Mouse (Mus musculus): ENCODE data around the gene Gaa.

- no peak for TF ChIP-seq CTCF (IDR thresholded peaks at IDR 0.05; ENCODE audit: insufficient read depth, low read depth, low read length)
- no peak for TF ChIP-seq POLR2A (IDR thresholded peaks at IDR 0.05; ENCODE audit: insufficient read depth, low read depth, low read length)
Observed at GRCm38 (mm10) chr11:119285791-119286527, 18.3 kb downstream of the Gaa start.

Data from olfactory bulb, adult 2 months (tissue).